Mouse (Mus musculus) mammary gland, adult 2 months (tissue): Measurements from ENCODE around the gene Zfp27. TPM values are rescaled to one million over a fixed set of nuclear protein-coding genes. Genes with fewer than 3 reads are reported as not detected.

Source experiments
- polyA plus RNA-seq: library from polyadenylated mRNA; depleted of rRNA; stranded (reverse); fragments of >200 nt; gene quantifications from 2 replicates; pipeline ENCODE4 v1.2.3, GENCODE M21; 2012; ENCODE audit warnings: low replicate concordance; rRNA removed

Gene Zfp27
- polyA plus RNA-seq = 1.6 and 2.8 TPM in 2 replicates

DNA sequence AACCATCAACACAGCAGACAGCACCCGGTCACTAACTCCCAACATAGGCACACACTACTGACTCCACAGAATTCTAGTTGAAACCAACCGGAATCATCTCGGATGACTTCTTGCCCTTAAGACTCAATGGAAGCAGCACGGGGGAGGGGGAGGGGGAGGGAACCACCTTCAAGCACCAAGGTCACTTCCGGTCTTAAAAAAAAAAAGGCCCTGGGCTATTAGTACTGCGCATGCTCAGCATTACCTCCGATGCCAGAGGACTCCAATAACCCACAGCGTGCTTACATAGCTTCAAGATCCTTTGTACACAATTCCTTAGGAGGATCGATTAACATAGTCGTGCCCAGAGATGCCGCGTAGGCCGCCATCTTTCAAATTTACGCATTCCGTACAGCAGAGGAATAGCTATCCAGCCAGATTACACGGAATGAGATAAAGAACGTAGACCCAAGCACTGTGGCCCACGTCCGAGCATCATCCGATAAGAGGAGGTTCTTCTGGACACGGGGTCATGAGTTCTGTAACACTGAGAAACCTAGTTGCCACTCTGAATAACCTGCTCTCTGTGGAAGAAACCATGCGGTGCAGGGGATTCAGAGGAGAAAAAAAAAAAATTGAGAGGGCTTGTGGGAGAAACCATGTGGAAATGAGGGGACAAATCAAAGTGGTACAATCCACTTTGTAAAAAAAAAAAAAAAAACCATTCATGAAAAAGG lies at the start of gene Zfp27:
Zfp27 (minus strand) TSS at position 607 of the 716 bp plus-strand sequence.

DNA sequence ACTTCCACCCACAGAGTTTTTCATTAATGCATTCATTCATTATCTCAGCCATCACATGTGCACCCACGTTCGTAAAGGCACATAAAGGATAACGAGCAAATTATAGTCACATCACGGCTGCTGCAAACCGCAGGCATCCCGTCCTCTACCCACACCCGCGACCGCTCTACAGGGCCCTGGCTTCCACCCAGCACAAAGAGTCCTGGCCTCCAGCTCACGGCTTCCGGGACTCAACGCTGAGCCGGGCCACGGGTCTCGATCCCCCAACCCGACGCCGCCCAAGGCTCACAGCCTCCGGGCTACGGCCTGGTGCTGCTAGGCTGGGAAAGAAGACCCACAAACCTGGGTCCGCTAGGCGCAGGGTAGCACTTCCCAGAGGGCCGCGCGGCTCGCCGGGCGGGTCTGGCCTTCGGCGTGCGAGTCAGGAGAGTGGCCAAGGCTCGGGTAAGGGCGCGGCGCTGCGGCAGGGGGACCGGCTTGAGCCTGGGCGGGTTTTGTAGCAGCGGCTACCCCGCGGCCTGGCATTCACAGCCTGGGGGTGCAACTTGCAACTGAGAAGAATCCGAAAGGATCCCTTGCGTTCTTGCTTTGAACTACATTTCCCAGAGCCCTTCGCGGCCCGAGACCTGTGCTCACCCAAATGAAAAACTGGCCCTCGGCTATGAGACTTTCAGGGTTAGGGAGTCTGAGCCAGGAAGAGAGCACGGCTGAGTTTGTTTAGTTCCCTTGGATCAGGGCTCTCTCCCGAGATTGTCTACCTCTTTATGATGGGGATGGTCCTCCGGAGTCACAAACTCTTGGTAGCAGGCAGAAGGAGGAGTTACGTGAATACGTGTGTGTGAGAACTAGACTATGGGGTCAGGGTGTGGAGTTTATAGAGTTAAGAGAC lies 47.4 kb upstream of the Zfp27 start, which contains the start of gene Zfp74:
Zfp74 (minus strand) TSS at position 577 of the 889 bp plus-strand sequence.

DNA sequence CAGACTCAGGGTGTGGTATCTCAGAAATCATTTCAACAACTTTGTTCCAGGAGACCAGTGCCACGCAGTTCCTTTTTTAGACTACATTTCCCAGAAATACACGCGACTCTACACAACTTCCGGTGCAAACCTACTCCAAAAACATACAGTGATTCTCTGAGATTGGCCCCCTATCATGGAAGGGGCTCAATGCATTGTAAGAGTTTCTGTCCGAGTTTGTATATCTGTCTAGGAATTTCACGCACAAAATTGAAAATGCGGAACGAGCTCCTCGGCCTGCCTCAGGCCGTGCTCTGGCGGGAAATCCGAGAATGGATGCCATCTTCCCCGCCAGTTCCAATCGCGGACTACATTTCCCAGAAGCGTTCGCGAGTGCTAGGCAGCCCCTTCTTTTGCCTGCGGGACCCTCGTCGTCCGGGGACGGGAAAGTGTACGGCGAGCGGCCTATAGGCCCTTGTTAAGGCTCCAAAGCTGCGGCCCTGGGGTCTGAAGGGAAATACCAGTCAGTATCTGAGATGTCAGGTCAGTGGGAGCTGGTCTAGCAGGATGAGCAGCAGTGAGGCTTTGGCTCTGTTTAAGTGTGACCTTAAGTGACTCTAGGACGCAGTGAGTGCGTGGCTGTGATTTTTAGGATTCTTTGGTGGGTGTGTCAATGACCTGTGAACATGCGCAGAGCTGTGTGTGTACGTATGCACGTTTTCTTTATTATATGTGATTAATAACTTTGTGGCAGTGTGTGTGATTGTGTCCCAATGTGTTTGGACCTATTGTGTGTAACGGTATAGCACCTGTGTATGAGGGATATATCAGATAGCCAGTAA lies 2.0 kb upstream of the Zfp27 start, which contains the start of gene Zfp383:
Zfp383 (plus strand) TSS at position 94 of the 821 bp plus-strand sequence.

DNA sequence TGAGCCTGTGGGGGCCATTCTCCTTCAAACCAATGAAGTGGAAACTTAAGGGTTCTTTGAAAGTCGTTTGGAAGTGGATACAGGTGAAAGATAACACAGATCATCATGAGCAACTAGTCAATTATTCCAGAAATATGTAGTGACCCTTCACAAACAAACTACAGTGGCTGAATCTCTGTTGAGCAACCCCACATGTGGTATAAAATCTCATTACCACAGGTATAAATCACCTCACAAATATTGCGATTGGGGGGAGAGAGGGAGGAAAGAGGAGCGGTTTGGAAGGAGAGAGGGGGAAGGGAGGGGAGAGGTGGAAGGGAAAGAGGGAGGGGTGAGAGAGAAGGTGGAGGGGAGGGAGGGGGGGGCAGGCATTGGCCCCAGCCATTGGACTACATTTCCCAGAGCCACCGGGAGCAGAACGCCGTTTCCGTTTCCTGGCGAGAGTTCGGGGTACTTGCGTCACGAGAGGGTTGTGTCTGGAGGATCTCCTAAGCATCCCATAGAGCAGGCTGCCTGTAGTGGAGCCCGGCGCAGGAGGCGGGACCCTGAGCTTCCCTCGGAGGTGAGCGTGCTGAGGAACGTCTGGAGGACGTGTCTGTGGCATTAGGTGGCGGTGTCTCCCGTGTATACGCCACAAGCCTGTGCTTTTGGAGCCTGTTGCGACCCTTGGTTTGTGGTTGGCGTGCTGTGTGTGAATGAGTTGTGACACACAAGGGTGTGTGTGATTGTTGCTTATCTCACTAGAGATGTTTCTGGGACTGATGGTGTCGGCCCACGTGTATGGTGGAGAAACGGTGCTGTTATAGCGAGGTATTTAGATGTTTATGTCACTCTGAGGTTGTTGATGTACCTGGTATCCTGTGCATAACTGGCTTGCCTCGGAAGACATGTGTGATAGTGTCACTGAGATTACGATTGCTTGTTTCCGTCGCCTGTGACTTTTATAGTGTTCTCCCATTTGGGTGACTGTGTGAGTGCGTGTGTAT lies 46.5 kb downstream of the Zfp27 start, which contains the start of gene Zfp420:
Zfp420 (plus strand) TSS at position 448 of the 986 bp plus-strand sequence.

DNA sequence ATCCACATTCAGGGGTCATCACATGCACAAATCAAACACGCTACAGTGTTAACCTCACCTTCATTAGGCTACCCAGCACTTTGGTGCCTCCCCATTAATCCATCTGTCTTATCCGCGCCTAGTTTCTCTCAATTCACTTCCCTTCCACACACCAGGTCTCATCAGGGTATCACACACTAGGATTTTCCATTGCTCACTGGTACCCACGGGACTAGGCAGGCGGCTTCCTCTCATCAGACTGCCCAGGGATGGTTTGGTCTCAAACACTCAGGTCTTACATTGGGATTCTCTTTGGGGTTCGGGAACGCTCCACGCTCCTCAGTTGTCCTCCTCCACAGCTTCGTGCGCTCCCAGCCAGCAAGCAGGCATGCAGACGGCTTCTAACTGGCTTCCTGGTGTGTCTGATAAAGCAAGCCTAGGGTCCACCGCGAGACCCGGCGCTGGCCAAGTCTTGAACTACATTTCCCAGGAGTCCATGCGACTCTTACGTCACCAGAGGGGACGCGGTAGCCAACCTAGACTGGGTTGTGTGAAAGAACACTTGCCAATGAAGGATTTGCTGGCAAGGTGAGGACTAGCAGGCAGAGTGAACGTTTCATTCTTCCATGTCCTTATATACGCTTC lies 53.0 kb downstream of the Zfp27 start, which contains the start of gene Zfp940:
Zfp940 (minus strand) TSS at position 451 of the 624 bp plus-strand sequence.

Other genes starting within 250 kb of the Zfp27 start
- gene Catsperg2, start 179.5 kb downstream of the Zfp27 start, polyA plus RNA-seq = not detected in 2 replicates
- 2.9 and 4.5 TPM in 2 replicates for gene Zfp84, start 138.0 kb downstream of the Zfp27 start, polyA plus RNA-seq
- 1.7 and 1.8 TPM in 2 replicates for gene Zfp30, start 122.6 kb downstream of the Zfp27 start, polyA plus RNA-seq
- 1.6 and 4.1 TPM in 2 replicates for gene Zfp790, start 90.5 kb downstream of the Zfp27 start, polyA plus RNA-seq
- 0.26 and 0.37 TPM in 2 replicates for gene Zfp940, start 52.9 kb downstream of the Zfp27 start, polyA plus RNA-seq
- gene Zfp420, start 46.6 kb downstream of the Zfp27 start, polyA plus RNA-seq = 1.0 and 1.7 TPM in 2 replicates
- 0.43 and 1.5 TPM in 2 replicates for gene Zfp383, start 1.7 kb upstream of the Zfp27 start, polyA plus RNA-seq
- gene Zfp74, start 47.5 kb upstream of the Zfp27 start, polyA plus RNA-seq = 4.8 and 10.8 TPM in 2 replicates
- 2.8 and 4.7 TPM in 2 replicates for gene Zfp568, start 77.4 kb upstream of the Zfp27 start, polyA plus RNA-seq
- 1.4 and 5.3 TPM in 2 replicates for gene Zfp14, start 144.8 kb upstream of the Zfp27 start, polyA plus RNA-seq
- gene Zfp82, start 166.3 kb upstream of the Zfp27 start, polyA plus RNA-seq = 0.48 and 0.73 TPM in 2 replicates
- 0.10 TPM in 1 of 2 replicates, not detected in the other for gene Gm26920, start 183.8 kb upstream of the Zfp27 start, polyA plus RNA-seq
- 1.7 and 3.5 TPM in 2 replicates for gene Zfp566, start 184.0 kb upstream of the Zfp27 start, polyA plus RNA-seq
- 12.3 and 36.1 TPM in 2 replicates for gene Zfp260, start 188.2 kb upstream of the Zfp27 start, polyA plus RNA-seq
- 0.66 and 1.5 TPM in 2 replicates for gene Zfp382, start 215.4 kb upstream of the Zfp27 start, polyA plus RNA-seq